Mouse (Mus musculus) liver, embryonic 15.5 days (tissue): ENCODE data around the gene Frk. TPM values are rescaled to one million over a fixed set of nuclear protein-coding genes. Genes with fewer than 3 reads are reported as not detected.

Experiments used
- ATAC-seq: fragments of 200-750 bp; cut with Nextera tagmentation; 2 replicates; pipeline ENCODE4 v1.8.0; 2017; ENCODE audit warnings: moderate number of reproducible peaks, mild to moderate bottlenecking, moderate library complexity; ENCODE audit not compliant: insufficient read depth
- H3K27ac ChIP-seq: fragments of 300-500 bp; sonication (generic); replicated peaks from 2 replicates; pipeline ENCODE4 v1.5.1; 2015; ENCODE audit warnings: mild to moderate bottlenecking, inconsistent platforms
- H3K27me3 ChIP-seq: fragments of 300-500 bp; sonication (generic); 2 replicates; pipeline ENCODE4 v1.6.1; 2015; ENCODE audit warnings: mild to moderate bottlenecking, inconsistent platforms
- H3K36me3 ChIP-seq: fragments of 300-500 bp; sonication (generic); replicated peaks from 2 replicates; pipeline ENCODE4 v1.6.1; 2015; ENCODE audit warnings: moderate library complexity, mild to moderate bottlenecking, inconsistent platforms
- H3K4me1 ChIP-seq: fragments of 300-500 bp; sonication (generic); replicated peaks from 2 replicates; pipeline ENCODE4 v1.6.1; 2015; ENCODE audit warnings: inconsistent platforms
- H3K4me2 ChIP-seq: fragments of 300-500 bp; sonication (generic); 2 replicates; pipeline ENCODE4 v1.6.1; 2015; ENCODE audit warnings: moderate library complexity, mild to moderate bottlenecking, inconsistent platforms
- H3K4me3 ChIP-seq: fragments of 300-500 bp; sonication (generic); replicated peaks from 2 replicates; pipeline ENCODE4 v1.5.1; 2015; ENCODE audit warnings: mild to moderate bottlenecking, inconsistent platforms
- H3K9ac ChIP-seq: fragments of 300-500 bp; sonication (generic); 2 replicates; pipeline ENCODE4 v1.6.1; 2015; ENCODE audit warnings: moderate library complexity, mild to moderate bottlenecking, inconsistent platforms
- H3K9me3 ChIP-seq: fragments of 300-500 bp; sonication (generic); replicated peaks from 2 replicates; pipeline ENCODE4 v1.6.1; 2016; ENCODE audit warnings: inconsistent platforms
- WGBS: fragments of 180-500 bp; shearing (Covaris S2); methylation state at CpG from one replicate; pipeline ENCODE4 v1.1.7; 2015; ENCODE audit warnings: mixed read lengths; ENCODE audit not compliant: insufficient replicate concordance; 5-methylcytosine and 5-hydroxymethylcytosine counted together
- polyA plus RNA-seq: library from polyadenylated mRNA; unstranded; fragments of >200 nt; fragmentation: Nextera tagmentation; extraction: Ambion mirVana; gene quantifications from 2 replicates; pipeline ENCODE4 v1.2.1, GENCODE M21; 2015

Gene Frk
- polyA plus RNA-seq, 1 experiment from 2014 or later, result 1.4 TPM

- no peak overlapping the region for H3K4me2 ChIP-seq
- H3K36me3 ChIP-seq, result no peaks in the 10 kb centered on the region
- ATAC-seq, result no peak
- H3K4me3 ChIP-seq, result no peak overlapping the region
- H3K9ac ChIP-seq, result no peak overlapping the region
- no peaks in the 10 kb centered on the region for H3K9me3 ChIP-seq
- H3K27me3 ChIP-seq, result no peaks in the 10 kb centered on the region
- H3K4me1 ChIP-seq, result no peaks in the 10 kb centered on the region
- H3K27ac ChIP-seq, result no peak overlapping the region
- WGBS, result 46% methylated on average over 3 of the region's 3 CpGs
These were observed 28.0 kb downstream of the Frk start for GRCm38 (mm10) chr10:34511192-34511591.

GRCm38 (mm10) chr10:34512551-34512950 is 29.4 kb downstream of the Frk start:
- Histone ChIP-seq H3K36me3 (no peaks in the 10 kb centered on the region), H3K9ac (no peak overlapping the region), H3K4me1 (no peaks in the 10 kb centered on the region), H3K27ac (no peak overlapping the region), H3K27me3 (no peaks in the 10 kb centered on the region), H3K4me2 (no peak overlapping the region), H3K9me3 (no peaks in the 10 kb centered on the region), H3K4me3 (no peak overlapping the region)
- ATAC-seq, result no peak
- WGBS, result 26% methylated on average over 4 of the region's 4 CpGs

- H3K27ac ChIP-seq, result no peak overlapping the region
- H3K27me3 ChIP-seq, result no peaks in the 10 kb centered on the region
- no peaks in the 10 kb centered on the region for H3K4me1 ChIP-seq
- no peak overlapping the region for H3K9ac ChIP-seq
- H3K9me3 ChIP-seq, result no peaks in the 10 kb centered on the region
- ATAC-seq, result no peak
- no peak overlapping the region for H3K4me2 ChIP-seq
- WGBS, result 53% methylated on average over 1 of the region's 1 CpGs
- no peak overlapping the region for H3K4me3 ChIP-seq
- H3K36me3 ChIP-seq, result no peaks in the 10 kb centered on the region
These were observed 42.4 kb downstream of the Frk start for GRCm38 (mm10) chr10:34525598-34525997.

- H3K9me3 ChIP-seq, result no peaks in the 10 kb centered on the region
- no peak overlapping the region for H3K4me2 ChIP-seq
- no peak overlapping the region for H3K9ac ChIP-seq
- no peak overlapping the region for H3K27ac ChIP-seq
- H3K4me3 ChIP-seq, result no peak overlapping the region
- 46% methylated on average over 1 of the region's 1 CpGs for WGBS
- H3K27me3 ChIP-seq, result no peaks in the 10 kb centered on the region
- no peaks in the 10 kb centered on the region for H3K36me3 ChIP-seq
- no peaks in the 10 kb centered on the region for H3K4me1 ChIP-seq
- no peak for ATAC-seq
These were observed 48.6 kb downstream of the Frk start for GRCm38 (mm10) chr10:34531766-34532165.

- WGBS, result 34% methylated on average over 1 of the region's 1 CpGs
- no peaks in the 10 kb centered on the region for H3K36me3 ChIP-seq
- H3K4me1 ChIP-seq, result no peaks in the 10 kb centered on the region
- H3K4me2 ChIP-seq, result no peak overlapping the region
- ATAC-seq, result no peak
- H3K27me3 ChIP-seq, result no peaks in the 10 kb centered on the region
- H3K4me3 ChIP-seq, result no peak overlapping the region
- H3K27ac ChIP-seq, result no peak overlapping the region
- H3K9ac ChIP-seq, result no peak overlapping the region
- no peaks in the 10 kb centered on the region for H3K9me3 ChIP-seq
These were observed 49.3 kb downstream of the Frk start for GRCm38 (mm10) chr10:34532507-34532906.

- 59% methylated on average over 2 of the region's 2 CpGs for WGBS
- ATAC-seq, result no peak
- Histone ChIP-seq H3K27ac (no peak overlapping the region), H3K4me1 (no peaks in the 10 kb centered on the region), H3K9me3 (no peaks in the 10 kb centered on the region), H3K9ac (no peak overlapping the region), H3K4me3 (no peak overlapping the region), H3K4me2 (no peak overlapping the region), H3K27me3 (no peaks in the 10 kb centered on the region), H3K36me3 (no peaks in the 10 kb centered on the region)
These were observed 57.5 kb downstream of the Frk start for GRCm38 (mm10) chr10:34540687-34541086.

GRCm38 (mm10) chr10:34541717-34542490 is 58.7 kb downstream of the Frk start:
- 58% methylated on average over 3 of the region's 3 CpGs for WGBS
- Histone ChIP-seq H3K36me3 (no peaks in the 10 kb centered on the region), H3K4me1 (no peaks in the 10 kb centered on the region), H3K27me3 (no peaks in the 10 kb centered on the region), H3K9ac (no peak overlapping the region), H3K4me2 (no peak overlapping the region), H3K4me3 (no peak overlapping the region), H3K9me3 (no peaks in the 10 kb centered on the region), H3K27ac (no peak overlapping the region)
- no peak for ATAC-seq

GRCm38 (mm10) chr10:34550612-34551011 is 67.4 kb downstream of the Frk start:
- Histone ChIP-seq H3K9ac (no peak overlapping the region), H3K27ac (no peak overlapping the region), H3K9me3 (no peaks in the 10 kb centered on the region), H3K36me3 (no peaks in the 10 kb centered on the region), H3K4me1 (no peaks in the 10 kb centered on the region), H3K27me3 (no peaks in the 10 kb centered on the region), H3K4me3 (no peak overlapping the region), H3K4me2 (no peak overlapping the region)
- WGBS, result 68% methylated on average over 5 of the region's 5 CpGs
- no peak for ATAC-seq

- ATAC-seq, result no peak
- 60% methylated on average over 5 of the region's 5 CpGs for WGBS
- H3K9me3 ChIP-seq, result no peaks in the 10 kb centered on the region
These were observed 68.4 kb downstream of the Frk start for GRCm38 (mm10) chr10:34551636-34552035.

GRCm38 (mm10) chr10:34563518-34564176 is 80.4 kb downstream of the Frk start:
- Histone ChIP-seq H3K27ac (no peak overlapping the region), H3K27me3 (no peaks in the 10 kb centered on the region), H3K4me1 (no peaks in the 10 kb centered on the region), H3K4me2 (no peak overlapping the region), H3K4me3 (no peak overlapping the region), H3K36me3 (no peaks in the 10 kb centered on the region), H3K9ac (no peak overlapping the region), H3K9me3 (no peaks in the 10 kb centered on the region)
- ATAC-seq, result no peak
- WGBS, result 57% methylated on average over 1 of the region's 1 CpGs

More at GRCm38 (mm10) chr10:34551636-34552035, 68.4 kb downstream of the Frk start:
- no peak overlapping the region for H3K4me3 ChIP-seq
- H3K27ac ChIP-seq, result no peak overlapping the region
- H3K27me3 ChIP-seq, result no peaks in the 10 kb centered on the region
- H3K4me2 ChIP-seq, result no peak overlapping the region
- H3K36me3 ChIP-seq, result no peaks in the 10 kb centered on the region
- no peak overlapping the region for H3K9ac ChIP-seq
- no peaks in the 10 kb centered on the region for H3K4me1 ChIP-seq

GRCm38 (mm10) chr10:34615474-34615873 is 132.3 kb downstream of the Frk start:
- no peaks in the 10 kb centered on the region for H3K9me3 ChIP-seq
- no peak overlapping the region for H3K4me2 ChIP-seq
- no peak overlapping the region for H3K4me3 ChIP-seq
- no peak overlapping the region for H3K27ac ChIP-seq
- no peaks in the 10 kb centered on the region for H3K27me3 ChIP-seq
- H3K36me3 ChIP-seq, result no peaks in the 10 kb centered on the region
- no peak overlapping the region for H3K9ac ChIP-seq
- no peak for ATAC-seq
- no peaks in the 10 kb centered on the region for H3K4me1 ChIP-seq
